Mouse (Mus musculus) G1E (cell line): Measurements from ENCODE around the gene Dynlt1a. TPM values are rescaled to one million over a fixed set of nuclear protein-coding genes. Genes with fewer than 3 reads are reported as not detected.
"Not testable (repeated sequence)": the region's sequence is repeated elsewhere in the genome, so short reads cannot be mapped to it uniquely, and the experiment has no call there.

Experiments
- ATAC-seq: 2 replicates; pipeline ENCODE4 v1.8.0; 2016; ENCODE audit warnings: mild to moderate bottlenecking; ENCODE audit not compliant: insufficient number of reproducible peaks, poor library complexity, low FRiP score, severe bottlenecking; ENCODE audit errors: extremely low read depth
- DNase-seq: peaks from one replicate; pipeline ENCODE4 v3.0.0; 2012; ENCODE audit warnings: low spot score
- H3K27me3 ChIP-seq: 2 replicates; pipeline ENCODE4 v1.6.1; 2012; ENCODE audit warnings: mild to moderate bottlenecking, low read length, inconsistent platforms; ENCODE audit not compliant: insufficient read depth
- H3K36me3 ChIP-seq: replicated peaks from 2 replicates; pipeline ENCODE3; 2012; ENCODE audit warnings: mild to moderate bottlenecking, inconsistent platforms
- H3K4me1 ChIP-seq: 2 replicates; pipeline ENCODE4 v1.6.1; 2012; ENCODE audit warnings: low read depth, low read length, inconsistent platforms, mixed read lengths; ENCODE audit not compliant: insufficient read depth
- H3K4me3 ChIP-seq: 2 replicates; pipeline ENCODE4 v1.5.1; 2012; ENCODE audit warnings: low read depth, mild to moderate bottlenecking, inconsistent platforms, low read length, moderate library complexity, mixed read lengths
- H3K9me3 ChIP-seq: replicated peaks from 2 replicates; pipeline ENCODE4 v1.6.1; 2012; ENCODE audit warnings: inconsistent platforms
- polyA plus RNA-seq: library from polyadenylated mRNA; stranded (reverse); fragments of >175 nt; gene quantifications from 2 replicates; pipeline ENCODE4 v1.2.3, GENCODE M21; 2012
- total RNA-seq, 2 experiments: library from RNA; stranded (forward) in 1 of 2; stranded (reverse) in 1 of 2; fragments of 200-1000 nt in 1 of 2; fragments of >200 nt in 1 of 2; fragmentation: Nextera tagmentation in 1 of 2; gene quantifications; 2 replicates each; pipeline ENCODE4 v1.2.3; 2014 to 2017

Gene Dynlt1a
- total and polyA plus RNA-seq, 3 experiments, result 0.91 to 20.5 (median 11.4) TPM

DNA sequence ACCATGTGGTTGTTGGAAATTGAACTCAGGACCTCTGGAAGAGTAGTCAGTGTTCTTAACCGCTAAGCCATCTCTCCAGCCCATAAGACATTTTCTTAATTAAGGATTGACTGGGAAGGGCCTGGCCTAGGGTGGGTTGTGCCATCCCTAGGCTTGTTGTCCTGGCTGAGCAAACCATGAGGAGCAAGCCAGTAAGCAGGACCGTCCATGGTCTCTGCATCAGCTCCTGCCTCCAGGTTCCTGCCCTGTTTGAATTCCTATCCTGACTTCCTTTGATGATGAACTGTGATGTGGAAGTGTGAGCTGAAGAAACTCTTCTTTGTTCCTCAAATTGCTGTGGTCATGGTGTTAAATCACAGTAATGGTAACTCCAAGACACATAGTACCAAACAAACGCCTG lies 2.8 kb downstream of the Dynlt1a start:
- not testable (repeated sequence) for H3K36me3 ChIP-seq, DNase-seq, H3K4me3 ChIP-seq, H3K27me3 ChIP-seq, H3K4me1 ChIP-seq, ATAC-seq, H3K9me3 ChIP-seq

DNA sequence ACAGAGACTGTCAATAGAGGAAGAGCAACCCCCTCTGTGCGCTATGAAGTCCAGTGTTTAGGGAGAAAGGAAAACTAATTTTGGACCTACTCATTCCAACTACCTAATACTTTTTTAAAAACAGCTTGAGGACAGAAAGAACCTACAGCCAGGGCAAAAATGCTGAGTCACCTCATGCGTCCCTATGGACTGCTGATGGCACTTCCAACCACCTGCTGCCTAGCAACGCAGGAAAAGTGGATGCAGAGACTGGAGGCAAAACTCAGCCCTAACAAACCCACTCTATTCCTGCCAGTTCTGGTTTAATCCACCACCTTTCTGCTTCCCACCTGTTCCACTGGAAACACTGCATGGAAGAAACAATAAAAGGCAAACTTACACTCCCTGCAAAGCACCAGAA lies 4.5 kb downstream of the Dynlt1a start:
- not testable (repeated sequence) for H3K4me3 ChIP-seq, ATAC-seq, DNase-seq, H3K36me3 ChIP-seq, H3K27me3 ChIP-seq, H3K4me1 ChIP-seq, H3K9me3 ChIP-seq

DNA sequence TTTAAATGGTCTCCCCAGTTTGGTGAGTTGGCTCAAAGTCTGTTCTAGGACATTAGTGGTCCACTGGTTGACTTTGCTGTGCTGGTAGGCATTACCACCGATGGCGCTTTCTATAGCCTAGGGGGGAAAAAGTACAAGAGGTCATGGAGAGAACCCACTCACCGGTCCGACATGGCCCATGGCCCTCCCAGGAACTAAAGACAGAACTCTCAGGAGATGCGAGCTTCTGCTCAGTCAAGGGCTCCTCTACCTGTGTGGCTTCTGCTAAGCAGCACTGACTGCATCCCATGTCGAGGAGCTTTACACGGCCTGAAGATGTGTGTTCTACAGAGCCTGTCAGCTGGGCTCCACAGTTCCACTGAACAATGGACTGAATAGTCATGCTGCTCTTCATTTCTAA lies 5.6 kb downstream of the Dynlt1a start:
- H3K9me3 ChIP-seq, H3K27me3 ChIP-seq, H3K4me3 ChIP-seq, H3K36me3 ChIP-seq, ATAC-seq, H3K4me1 ChIP-seq, DNase-seq: not testable (repeated sequence)

DNA sequence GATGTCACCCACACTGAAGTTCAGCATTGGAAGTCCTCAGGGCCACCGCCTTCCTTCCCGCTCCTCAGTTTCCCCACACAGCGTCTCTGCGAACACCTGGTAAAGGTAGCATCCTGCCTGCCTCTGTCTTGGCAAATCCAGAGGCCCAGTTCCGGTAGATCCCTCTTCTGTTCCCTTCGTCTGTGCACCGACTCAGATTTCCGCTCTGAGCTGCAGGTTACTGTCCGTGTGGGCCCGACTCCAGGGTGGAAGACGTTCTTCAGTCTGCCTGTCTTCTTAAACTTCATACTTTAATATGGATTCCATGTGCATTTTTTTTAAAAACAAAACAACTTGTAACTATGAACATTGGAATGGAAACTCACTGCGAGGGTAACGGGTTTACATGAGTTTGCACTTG lies 10.8 kb downstream of the Dynlt1a start:
- not testable (repeated sequence) for H3K4me1 ChIP-seq, H3K27me3 ChIP-seq, ATAC-seq, H3K9me3 ChIP-seq, H3K36me3 ChIP-seq, H3K4me3 ChIP-seq, DNase-seq

DNA sequence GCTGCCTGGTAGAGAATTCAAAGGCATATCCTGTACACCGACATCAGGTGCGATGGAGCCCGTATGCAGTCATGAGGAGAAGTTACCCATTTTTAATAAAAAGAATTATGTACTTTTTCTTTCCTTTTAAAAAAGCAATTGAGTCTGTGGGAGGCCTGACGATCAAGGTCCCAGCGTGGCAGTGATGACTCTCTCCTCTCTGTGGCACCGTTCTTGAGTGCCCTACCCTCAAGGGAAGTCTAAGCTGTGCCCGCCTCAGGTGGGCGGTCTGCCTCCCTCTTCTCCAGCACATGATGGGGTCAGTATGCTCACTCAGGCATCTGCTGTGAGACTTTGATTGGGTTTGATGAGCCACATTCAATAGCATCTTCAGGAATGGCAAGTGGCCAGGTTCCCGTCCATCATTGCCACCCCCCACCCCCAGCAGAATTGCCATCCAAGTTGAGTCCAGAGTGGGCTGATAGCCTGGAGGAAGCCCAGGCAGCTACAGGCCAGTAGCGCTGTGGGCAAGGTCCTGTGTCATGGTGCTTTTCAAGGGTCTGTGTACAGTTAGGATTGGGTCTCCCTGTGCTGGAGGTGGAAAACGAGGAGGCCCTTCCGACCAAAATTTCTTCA lies 11.5 kb downstream of the Dynlt1a start:
- DNase-seq, H3K4me1 ChIP-seq, ATAC-seq, H3K27me3 ChIP-seq, H3K4me3 ChIP-seq, H3K9me3 ChIP-seq, H3K36me3 ChIP-seq: not testable (repeated sequence)

DNA sequence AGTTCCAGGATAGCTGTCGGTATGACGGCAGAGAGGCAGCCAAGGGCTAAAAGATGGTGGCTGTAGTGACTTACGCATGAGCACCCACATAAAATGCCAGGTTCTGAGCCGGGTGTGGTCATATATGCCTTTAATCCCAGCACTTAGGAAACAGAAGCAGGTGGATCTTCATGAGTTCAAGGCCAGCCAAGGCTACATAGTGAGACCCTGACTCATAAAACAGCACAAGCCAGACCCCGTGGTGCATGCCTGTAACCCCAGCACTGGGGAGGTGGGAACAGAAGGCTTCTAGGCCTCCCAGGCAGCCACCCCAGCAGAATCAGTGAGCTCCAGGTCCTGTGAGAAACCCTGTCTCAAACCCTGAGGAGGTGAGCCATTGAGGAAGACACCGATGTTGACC lies 12.4 kb downstream of the Dynlt1a start:
- not testable (repeated sequence) for ATAC-seq, H3K9me3 ChIP-seq, H3K4me3 ChIP-seq, H3K27me3 ChIP-seq, DNase-seq, H3K4me1 ChIP-seq, H3K36me3 ChIP-seq

DNA sequence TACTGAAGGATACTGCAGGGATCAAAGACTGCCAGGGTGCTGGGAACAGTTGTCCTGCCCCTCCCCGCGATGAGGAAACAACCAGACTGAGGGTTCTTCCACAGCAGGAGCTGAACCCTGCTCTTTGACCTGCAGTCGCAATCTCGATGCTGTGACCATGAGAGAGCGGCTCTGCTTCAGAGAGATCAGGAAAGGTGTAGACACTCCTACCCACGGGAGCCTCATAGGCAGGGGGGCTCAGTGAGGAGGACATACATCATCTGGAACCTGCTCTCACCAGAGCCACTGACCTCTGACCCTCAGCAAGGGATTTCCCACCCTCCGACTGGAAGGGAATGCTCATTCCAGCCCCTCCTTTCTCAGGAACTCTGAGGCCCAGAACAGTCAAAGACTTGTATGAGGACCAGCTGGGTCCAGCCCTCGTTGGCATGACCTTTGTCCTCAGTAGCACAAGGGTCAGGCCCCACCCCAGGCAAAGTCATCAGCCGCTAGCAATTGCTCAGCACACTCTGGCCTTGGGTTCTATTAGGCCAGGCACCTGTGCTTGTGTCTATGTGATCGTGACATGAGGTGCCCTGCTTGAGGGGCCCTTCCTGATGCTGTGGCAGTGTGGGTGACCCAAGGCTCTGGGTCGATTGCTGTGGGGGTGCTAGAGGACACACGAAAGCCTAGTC lies 17.0 kb downstream of the Dynlt1a start:
- not testable (repeated sequence) for H3K4me1 ChIP-seq

DNA sequence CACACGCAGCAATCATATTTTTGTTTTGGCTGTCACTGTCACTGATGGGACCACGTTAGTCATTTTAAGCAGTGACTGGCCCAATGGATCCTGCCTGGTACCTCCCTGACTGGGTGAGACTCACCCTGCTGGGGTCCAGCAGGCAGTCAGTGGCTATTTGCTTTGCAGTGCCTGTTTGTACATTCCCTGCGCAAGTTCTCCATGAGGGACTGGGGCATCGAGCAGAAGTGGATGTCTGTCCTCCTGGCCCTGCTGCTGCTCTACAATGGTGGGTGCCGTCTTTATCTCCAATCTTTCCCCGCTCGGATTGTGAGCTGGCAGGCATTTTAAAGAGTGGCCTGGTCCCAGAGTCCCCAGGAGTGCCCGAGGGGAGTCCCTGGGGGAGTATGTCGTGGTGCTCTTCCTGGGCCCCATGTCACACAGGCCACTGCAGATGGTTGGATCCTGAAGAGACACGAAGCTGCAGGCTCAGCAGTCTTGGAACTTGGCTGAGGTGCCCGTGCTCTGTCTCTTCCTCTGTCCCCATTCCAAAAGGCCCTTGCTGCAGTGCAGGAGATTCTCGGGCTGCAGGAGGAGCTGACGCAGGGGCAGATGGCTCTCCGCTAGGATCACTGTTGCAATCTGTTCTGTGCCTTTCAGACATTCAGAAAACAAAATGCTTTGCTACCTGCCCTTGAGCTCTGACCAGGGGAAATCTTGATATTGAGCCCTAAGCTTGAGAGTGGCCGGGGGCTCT lies 20.1 kb downstream of the Dynlt1a start:
- H3K27me3 ChIP-seq, H3K4me1 ChIP-seq, H3K36me3 ChIP-seq, ATAC-seq, DNase-seq, H3K9me3 ChIP-seq, H3K4me3 ChIP-seq: not testable (repeated sequence)

More for the DNA sequence above, 17.0 kb downstream of the Dynlt1a start:
- ATAC-seq, H3K36me3 ChIP-seq, H3K27me3 ChIP-seq, H3K4me3 ChIP-seq, H3K9me3 ChIP-seq, DNase-seq: not testable (repeated sequence)

DNA sequence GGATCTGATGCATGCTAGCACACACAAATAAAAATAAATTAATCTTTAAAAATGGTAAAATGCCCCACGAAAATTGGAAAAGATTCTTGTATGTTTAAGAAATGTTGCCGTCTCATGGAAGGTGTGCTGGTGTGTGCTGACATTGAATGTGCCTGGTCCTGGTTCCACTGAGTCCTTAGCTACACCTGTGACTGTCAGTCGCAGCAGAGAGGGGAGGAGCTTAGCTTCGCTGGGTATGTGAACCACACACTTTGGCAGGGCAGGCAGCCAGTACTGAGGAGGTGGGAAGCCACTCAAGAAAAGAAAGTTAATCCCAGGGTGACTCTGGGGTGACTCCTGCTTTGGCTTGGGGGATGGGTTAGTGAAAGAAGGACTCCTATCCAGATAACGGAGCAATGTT lies 23.4 kb downstream of the Dynlt1a start:
- not testable (repeated sequence) for H3K4me3 ChIP-seq, H3K4me1 ChIP-seq, H3K27me3 ChIP-seq, ATAC-seq, DNase-seq, H3K9me3 ChIP-seq, H3K36me3 ChIP-seq

DNA sequence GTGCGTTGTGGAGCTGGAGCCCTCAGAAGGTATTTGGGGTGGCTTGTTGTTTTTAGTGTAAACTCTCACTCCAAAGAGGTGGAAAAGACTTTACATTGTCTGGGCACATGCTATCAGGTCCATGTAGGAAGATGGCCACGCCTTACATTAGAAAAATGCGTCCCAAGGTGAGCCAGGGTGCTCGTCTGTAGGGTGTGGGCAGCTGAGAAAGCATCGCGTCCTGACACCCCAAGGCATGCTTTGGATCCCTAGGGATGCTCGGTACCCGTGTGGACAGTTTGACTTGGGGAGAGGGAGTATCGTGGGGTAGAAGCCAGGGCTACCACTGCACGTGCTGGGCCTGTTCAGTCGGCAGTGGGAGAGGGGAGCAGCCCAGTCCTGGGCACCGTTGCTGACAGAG lies 28.3 kb downstream of the Dynlt1a start:
- H3K36me3 ChIP-seq, H3K9me3 ChIP-seq, ATAC-seq, H3K4me1 ChIP-seq, H3K4me3 ChIP-seq, DNase-seq, H3K27me3 ChIP-seq: not testable (repeated sequence)

DNA sequence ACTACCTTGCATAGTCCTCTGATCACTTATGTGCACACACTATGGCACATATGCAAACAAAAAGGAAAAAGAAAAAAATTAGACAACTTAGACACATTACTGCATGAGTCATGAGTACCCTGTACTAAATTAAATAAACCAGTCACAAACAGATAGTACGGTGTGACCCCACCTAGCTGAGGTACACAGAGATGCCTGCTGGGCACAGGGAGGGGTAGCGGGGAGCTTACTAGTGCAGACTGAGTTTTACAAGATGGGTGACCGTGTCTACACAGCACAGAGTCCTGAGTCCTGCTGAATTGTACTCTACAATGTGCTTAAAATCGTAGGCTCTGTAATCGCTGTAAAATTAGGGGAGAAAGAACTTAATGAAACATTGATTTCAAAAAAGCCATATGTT lies 31.1 kb downstream of the Dynlt1a start:
- DNase-seq, H3K4me1 ChIP-seq, H3K36me3 ChIP-seq, H3K9me3 ChIP-seq, H3K4me3 ChIP-seq, ATAC-seq, H3K27me3 ChIP-seq: not testable (repeated sequence)

DNA sequence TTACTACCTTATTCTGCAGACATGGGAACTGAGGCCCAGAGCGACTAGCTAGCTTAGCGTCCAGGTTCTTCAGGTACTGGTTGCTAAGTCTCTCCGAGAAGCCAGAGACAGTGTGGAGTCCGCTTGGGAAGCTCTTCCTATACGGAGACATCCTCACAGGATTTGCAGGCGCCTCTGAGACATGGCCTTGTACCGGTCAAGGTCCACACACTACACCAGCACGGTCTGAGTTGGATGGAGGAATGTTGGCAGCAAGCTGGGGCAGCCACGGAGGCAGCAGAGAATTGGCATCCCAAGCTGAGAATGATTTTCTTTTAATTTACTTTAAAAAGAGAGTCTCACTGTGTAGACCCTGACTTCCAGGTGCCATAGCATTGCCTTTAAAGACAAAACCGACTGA lies 34.2 kb downstream of the Dynlt1a start:
- DNase-seq, H3K27me3 ChIP-seq, ATAC-seq: not testable (repeated sequence)

More for the DNA sequence above, 34.2 kb downstream of the Dynlt1a start:
- not testable (repeated sequence) for H3K4me1 ChIP-seq, H3K9me3 ChIP-seq, H3K36me3 ChIP-seq, H3K4me3 ChIP-seq
